Mouse (Mus musculus) MEL (cell line): Measurements from ENCODE around the gene B3gat3.

Source experiments
- KAT2A ChIP-seq: conservative IDR thresholded peaks from 2 replicates; pipeline ENCODE4 v1.6.1; 2012; ENCODE audit warnings: low read depth, low read length, improper control_type of control experiment, inconsistent platforms
- POLR2A ChIP-seq, 2 experiments: IDR thresholded peaks; 2 replicates each; pipeline ENCODE4 v1.6.1; 2011 to 2012; ENCODE audit warnings: low read length in 2 of 2, mild to moderate bottlenecking in 2 of 2, control low read depth in 1 of 2, improper control_type of control experiment in 1 of 2, low read depth in 1 of 2, moderate library complexity in 1 of 2; ENCODE audit not compliant: control insufficient read depth in 1 of 2, insufficient read depth in 1 of 2, poor library complexity in 1 of 2
- UBTF ChIP-seq: IDR thresholded peaks from 2 replicates; pipeline ENCODE4 v1.6.1; 2012; ENCODE audit warnings: low read depth, mild to moderate bottlenecking, inconsistent platforms, low read length, improper control_type of control experiment, moderate library complexity, borderline replicate concordance; ENCODE audit not compliant: insufficient read depth

DNA sequence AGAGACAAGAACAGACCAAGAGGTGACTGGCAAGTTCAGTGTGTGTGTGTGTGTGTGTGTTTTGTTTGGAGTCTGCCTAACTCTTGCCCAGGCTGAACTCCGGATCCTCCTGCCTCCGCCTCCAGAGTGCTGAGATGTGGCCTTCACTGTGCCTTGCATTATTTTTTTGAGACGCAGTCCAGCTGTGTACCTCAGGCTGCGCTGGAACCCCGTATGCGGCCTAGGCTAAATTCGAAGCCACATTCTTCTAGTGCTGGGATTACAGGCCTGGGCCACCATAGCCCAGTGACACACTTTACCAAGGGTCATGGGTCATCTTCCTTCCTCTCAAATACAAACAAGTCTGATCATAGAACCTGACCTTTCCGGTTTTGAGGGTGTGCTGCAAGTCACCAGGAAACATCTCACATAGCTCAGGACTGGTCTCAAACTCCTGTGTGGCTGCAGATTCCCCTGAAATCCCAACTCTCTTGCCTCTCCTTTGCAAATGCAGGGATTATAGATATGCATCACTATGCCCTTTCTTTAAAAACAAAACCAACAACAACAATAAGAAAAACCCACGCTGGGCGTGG is 47.8 kb upstream of the B3gat3 start:
- TF ChIP-seq POLR2A (IDR thresholded peaks at IDR 0.05; ENCODE audit: control insufficient read depth in 1 of 2, insufficient read depth in 1 of 2, low read depth in 1 of 2, low read length in 2 of 2, poor library complexity in 1 of 2), result no peak
- TF ChIP-seq KAT2A, result no peak
- TF ChIP-seq UBTF, result no peak
